Mouse (Mus musculus) WW6 (cell line): Measurements from ENCODE around the gene Syt9.
"Not testable (repeated sequence)": the region's sequence is repeated elsewhere in the genome, so short reads cannot be mapped to it uniquely, and the experiment has no call there.

Experiments
- DNase-seq: peaks from one replicate; pipeline ENCODE4 v3.0.0-alpha.2; 2013; ENCODE audit warnings: low read depth, low spot score

Gene Syt9

DNA sequence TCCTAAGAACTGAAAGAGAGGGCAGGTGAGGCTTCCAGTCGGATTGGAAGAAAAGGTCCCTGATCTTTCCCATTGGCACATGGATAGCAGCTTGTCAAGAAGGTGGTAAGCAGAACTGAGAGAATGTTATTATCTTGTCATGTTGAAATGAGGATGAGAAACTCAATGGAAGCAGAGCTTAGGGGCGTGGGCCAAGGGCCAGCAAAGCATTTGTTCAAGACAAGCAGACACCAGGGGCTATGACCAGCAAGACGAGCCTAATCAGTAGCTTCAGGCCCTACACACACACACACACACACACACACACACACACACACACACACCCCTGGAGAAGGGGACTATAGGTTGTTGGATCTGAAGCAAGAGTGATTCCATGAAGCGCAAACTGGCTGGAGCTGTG is 90.6 kb downstream of the Syt9 start:
- no peak for DNase-seq

DNA sequence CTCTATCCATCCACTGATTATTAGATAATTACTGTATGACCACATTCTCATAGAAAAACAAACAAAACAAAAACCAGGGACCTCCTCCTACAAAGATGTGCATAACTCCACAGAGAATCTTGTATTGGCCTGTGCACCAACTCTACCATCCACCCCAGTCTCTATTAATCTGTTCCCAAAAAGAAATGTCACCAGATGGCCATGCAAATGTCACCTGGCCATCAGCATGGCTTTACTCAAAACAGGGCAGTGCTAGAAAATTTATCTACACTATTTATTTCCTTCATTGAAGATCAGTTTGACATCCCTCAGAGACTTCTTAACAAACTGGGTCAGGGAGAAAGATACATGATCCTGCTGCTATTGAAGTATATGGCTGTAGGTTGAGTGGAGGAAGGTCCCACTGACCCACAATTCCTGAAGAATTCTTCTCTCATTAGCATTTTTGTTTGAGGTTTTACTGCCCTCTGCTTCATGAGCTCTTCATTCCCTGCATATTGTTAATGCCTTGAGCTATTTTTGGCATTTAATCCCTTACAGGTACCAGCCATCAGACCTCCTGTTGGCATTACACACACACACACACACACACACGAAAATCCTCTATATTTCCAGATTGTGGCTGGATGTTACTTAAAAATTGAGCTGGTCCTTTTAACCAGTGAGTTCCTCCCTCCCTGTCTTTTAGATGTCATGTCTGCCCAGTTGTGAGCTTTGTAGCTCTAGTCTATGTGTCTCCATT is 91.3 kb downstream of the Syt9 start:
- no peak for DNase-seq

DNA sequence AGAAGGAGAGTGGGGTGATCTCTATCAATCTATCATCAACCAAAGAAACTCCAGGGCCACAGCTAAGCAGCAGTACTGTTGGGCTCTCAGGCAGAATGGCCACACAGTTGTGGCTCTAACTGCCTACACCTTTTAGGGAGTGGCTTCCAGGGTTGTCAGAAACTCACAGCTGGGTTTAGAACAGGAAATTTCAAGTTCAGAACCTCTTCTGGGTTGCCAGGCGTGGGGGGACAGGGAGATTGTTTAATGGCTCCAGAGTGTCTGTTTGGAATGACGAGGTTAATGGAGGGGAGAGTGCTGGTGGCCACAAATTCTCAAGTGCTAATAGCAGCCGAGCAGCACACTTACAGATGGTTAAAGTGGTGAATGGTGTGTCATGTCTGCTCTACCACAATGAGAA is 92.4 kb downstream of the Syt9 start:
- DNase-seq: no peak

GRCm38 (mm10) chr7:107465081-107465480 is 94.6 kb downstream of the Syt9 start:
- DNase-seq: no peak

GRCm38 (mm10) chr7:107478979-107479965 is 108.7 kb downstream of the Syt9 start:
- DNase-seq: no peak

GRCm38 (mm10) chr7:107485709-107486108 is 115.2 kb downstream of the Syt9 start:
- DNase-seq: not testable (repeated sequence)

GRCm38 (mm10) chr7:107495428-107495827 is 124.9 kb downstream of the Syt9 start:
- DNase-seq: no peak

DNA sequence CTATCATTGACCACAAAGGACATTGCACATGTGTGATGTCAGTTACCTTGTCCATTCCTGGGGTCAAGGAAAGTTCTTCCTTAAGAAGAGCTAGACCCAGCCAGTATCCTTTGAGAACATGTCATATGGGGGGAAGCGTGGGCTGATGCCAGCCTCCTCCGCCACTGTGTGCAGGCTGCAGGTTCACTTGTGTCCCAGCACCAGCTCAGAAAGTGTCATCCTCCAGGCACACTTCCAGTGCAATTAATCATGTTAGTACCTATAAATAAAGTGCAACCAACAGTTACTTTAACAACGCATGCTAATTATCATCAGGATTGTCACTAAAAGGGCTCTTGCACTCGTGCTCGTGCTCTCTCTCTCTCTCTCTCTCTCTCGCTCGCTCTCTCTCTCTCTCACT is 126.4 kb downstream of the Syt9 start:
- DNase-seq: no peak

DNA sequence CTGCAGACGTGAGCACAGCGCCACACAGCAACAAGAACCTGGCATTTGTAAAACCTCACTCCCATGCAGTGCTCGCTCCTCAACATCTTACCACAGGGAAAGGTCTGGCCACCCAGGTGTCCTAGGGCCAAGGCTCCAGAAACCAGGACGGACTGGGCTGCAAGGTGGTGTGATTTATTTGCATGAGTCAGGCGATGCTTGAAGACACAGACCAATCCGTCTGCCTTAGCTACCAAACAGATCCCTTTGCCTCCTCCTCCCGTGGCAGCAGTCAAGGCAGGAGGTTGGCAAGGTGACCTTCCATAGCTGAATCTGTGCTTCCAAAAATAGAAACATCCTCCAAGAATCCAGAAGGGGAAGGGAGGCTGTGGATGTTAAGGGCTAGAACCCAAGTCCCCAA is 130.1 kb downstream of the Syt9 start:
- DNase-seq: no peak

DNA sequence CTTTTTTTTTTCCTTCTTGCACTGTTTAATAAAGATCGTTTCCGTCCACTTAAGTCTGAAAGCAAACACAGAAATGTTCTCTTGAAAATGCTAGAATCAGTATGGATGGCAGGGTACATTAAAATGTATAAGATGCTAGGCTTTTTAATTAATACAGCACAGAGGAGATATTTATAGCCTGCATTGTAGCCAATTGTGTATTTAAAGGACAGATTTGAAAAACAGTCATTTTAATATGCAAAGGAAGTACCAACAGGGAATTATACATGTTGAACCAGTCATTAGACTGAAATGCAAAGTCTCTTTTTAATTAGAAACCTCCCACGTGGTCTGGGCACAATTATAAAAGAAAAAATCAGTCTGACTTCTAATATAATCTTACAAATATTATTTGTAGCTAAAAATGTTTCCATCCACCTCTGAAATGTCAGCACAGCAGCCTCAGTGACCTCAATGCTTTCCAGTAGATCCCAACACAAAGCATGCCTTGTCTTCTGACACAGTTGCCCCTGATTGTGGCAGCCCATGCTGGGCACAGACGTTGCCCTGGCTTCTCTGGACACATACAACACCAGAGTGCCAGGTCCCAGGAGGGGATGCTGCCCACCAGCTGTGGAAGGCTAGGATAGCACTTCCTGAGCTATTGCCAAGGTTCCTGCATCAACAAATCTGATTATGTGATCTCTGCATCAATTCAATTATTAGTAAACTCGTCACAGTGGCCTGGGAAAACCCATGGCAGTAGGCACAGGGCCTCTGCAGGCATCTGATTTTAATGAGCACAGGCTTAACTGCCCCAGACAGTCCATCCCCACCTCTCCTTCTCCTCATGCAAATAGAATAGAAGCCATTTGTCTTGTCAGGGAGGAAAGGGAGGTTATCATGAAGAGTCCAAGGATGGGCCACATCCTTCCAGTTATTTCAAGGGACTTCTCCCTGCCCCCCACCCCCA is 134.5 kb downstream of the Syt9 start:
- no peak for DNase-seq

GRCm38 (mm10) chr7:107507920-107508319 is 137.4 kb downstream of the Syt9 start:
- DNase-seq: no peak

DNA sequence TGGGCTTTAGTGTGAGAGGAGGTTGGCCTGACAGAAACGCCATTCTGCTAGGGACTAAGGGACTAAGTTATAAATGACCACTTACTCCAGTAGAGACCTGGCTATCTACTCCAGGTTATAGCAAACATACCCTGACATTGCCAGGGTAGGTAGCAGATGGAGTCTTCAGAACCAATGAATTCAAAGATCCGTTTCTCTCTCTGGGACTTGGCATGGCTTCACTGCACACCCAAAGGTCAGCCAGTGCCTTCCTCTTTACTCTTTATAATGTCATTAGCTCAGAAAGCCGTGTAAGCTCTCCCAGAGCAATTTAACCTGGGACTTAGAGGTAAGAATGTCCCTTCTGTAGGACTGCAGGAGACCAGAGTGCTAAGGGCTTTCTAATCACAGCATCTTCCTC is 139.2 kb downstream of the Syt9 start:
- DNase-seq: no peak

DNA sequence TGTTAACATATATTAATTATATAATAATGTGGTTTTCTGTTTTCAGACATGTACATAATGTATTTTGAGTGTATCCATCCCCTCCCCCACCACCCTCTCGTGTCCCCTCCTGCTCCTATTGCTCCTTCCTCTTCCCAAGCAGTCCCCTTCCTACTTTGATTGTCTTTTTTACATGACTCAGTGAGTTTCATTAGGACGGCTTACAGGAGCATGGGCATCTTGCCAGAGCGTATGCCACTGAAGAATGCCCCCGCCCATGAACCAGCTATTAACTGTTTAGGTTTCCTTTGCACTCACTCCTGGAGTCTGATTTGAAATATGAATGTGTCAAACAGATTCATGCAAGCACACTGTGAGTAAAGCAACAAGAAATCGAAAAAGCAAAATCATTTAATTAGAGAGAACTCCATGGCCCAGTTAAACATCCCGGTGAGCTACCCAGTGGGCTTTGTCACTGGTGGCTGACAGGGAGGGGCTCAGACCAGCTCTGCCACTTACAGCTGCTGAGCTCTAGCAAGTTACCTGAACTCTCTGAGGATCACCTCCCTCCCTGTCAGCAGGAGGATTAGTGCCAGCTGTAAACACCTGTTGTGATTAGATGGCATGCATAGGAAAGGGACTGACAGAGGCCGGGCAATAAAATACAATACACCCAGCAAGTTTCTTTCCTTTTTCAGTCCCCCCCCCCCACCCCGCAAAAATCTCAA is 146.3 kb downstream of the Syt9 start:
- no peak for DNase-seq

- DNase-seq: no peak
These were observed 148.9 kb downstream of the Syt9 start for GRCm38 (mm10) chr7:107519256-107520025.

GRCm38 (mm10) chr7:107521411-107521810 is 150.9 kb downstream of the Syt9 start:
- no peak for DNase-seq

GRCm38 (mm10) chr7:107526299-107526698 is 155.8 kb downstream of the Syt9 start:
- DNase-seq: no peak

DNA sequence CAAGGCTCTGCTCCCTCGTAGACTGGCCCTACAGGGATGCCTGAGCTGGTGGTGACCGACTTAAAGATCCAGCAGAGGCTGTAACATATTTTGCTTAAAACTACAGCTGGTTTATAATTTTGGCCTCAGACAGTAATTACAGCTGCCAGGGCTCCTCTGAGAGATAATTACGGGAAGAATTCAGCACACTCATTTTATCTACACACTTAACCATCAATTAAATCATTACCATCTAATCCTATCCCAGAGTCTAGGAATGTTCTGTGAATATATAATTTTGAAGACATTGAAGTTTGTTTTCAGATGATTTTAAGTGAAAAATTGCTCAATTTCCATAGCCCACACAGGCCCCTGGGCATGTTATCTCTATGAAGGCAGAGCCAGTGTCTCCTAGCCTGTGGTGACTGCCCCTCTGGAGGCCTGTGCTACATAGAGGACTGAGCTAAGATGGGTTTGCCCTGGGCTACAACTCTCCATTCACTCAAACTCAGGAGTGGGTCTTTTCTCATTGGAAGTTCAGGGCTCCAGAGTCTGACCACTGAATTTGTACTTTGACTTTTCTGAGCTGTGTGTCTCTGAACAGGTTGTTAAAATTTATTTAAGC is 157.7 kb downstream of the Syt9 start:
- DNase-seq: no peak

GRCm38 (mm10) chr7:107529364-107529763 is 158.8 kb downstream of the Syt9 start:
- DNase-seq: no peak

- no peak for DNase-seq
These were observed 164.8 kb downstream of the Syt9 start for GRCm38 (mm10) chr7:107535311-107535710.

DNA sequence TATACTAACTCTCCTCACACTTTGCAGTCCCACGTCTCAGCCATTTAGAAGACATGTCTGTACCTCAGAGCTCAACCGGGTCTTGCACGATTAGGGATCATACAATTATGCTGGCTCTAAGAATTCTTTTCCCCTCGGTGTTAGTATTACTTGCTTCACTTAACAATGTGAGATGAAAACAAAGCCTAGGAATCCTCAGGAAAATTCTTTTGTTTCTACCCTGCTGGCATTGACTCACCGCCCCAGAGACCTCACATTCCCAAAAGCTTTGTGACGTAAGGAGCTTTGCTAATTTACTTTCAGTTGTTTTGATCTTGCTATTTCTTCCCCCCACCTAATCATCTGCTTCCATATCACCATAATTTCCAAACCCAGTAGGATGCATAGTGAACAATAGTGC is 166.0 kb downstream of the Syt9 start:
- no peak for DNase-seq
